Mouse (Mus musculus) hematopoietic stem cell, adult 5-6 weeks (primary cell): ENCODE data around the gene Cacna1c. TPM values are rescaled to one million over a fixed set of nuclear protein-coding genes. Genes with fewer than 3 reads are reported as not detected.

Source experiments
- ATAC-seq, 2 experiments: fragments of 125-278 bp in 1 of 2; replicated peaks in 1 of 2; 2 replicates each; pipeline ENCODE4 v1.8.0; 2016 to 2017; ENCODE audit warnings: inconsistent platforms in 2 of 2, mild to moderate bottlenecking in 2 of 2, moderate number of reproducible peaks in 2 of 2, low read depth in 1 of 2, moderate TSS enrichment in 1 of 2; ENCODE audit not compliant: low FRiP score in 2 of 2, poor library complexity in 2 of 2, severe bottlenecking in 2 of 2, insufficient read depth in 1 of 2, low TSS enrichment in 1 of 2
- total RNA-seq: library from RNA; stranded (forward); fragments of 172-1452, 232-1000 nt; gene quantifications from 2 replicates; pipeline ENCODE4 v1.2.3, GENCODE M21; 2017

Gene Cacna1c
- not detected in 2 replicates for total RNA-seq

- ATAC-seq, result no peak
These were observed at the start of gene Cacna1c for GRCm38 (mm10) chr6:119196382-119197305. Gene Cacna1c (minus strand): TSS chr6:119196418.

GRCm38 (mm10) chr6:119240871-119241705 is 44.9 kb upstream of the Cacna1c start:
- no peak for ATAC-seq

DNA sequence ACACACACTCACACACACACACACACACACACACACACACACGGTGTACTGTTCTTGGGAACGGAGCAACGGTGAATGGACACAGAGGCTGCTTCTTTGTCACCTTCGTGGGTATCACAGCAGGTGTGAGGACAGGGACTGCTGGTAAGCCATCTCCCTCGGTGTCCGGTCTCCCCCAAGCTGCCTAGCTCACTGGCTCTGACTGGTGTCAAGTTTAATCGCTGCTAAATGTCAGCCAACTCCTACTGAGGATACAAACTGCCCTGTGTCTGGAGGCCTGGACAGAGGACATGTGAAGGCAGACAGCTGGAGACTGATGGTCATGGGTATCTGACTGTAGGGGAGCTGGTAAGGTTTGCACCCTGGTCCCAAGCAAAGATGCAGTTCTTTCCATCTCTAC is 44.0 kb upstream of the Cacna1c start:
- ATAC-seq, result no peak

DNA sequence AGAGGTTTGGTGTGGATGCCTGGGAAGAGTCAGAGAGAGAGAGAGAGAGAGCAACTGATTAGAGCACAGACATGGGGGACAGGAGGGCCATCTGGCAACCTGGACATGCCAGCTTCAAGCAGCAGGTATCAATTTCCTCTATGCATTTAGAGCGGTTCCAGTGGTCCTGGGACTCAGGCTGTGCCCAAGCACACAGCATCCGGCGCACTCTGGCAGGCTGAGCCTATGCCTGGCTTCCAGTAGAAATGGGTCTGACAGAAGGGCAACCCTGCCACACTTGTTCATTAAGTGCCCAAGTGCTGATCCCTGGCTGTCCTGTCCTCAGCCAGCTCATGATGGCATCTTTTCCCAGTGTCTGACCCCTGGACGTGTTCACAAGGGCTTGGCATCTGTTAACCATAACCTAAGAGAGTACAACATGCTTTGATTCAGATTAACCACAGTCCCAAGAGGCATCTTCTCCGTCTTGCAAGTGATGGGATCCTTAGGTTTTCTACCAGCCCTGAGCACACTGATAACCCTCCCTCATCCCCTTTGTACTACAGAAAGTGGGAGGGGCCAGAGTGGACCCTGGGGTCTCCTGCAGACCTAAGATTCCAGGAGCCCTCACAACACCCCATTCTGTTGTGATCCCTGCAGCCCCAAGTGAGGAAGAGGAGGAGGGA is 43.3 kb upstream of the Cacna1c start:
- no peak for ATAC-seq

- ATAC-seq, result no peak
These were observed 41.3 kb upstream of the Cacna1c start for GRCm38 (mm10) chr6:119237427-119237989.

- no peak for ATAC-seq
These were observed 40.0 kb upstream of the Cacna1c start, which contains the start of gene Cacna2d4 for GRCm38 (mm10) chr6:119236241-119236640. Gene Cacna2d4 (plus strand): TSS chr6:119236526.

GRCm38 (mm10) chr6:119235441-119235840 is 39.2 kb upstream of the Cacna1c start:
- no peak for ATAC-seq

DNA sequence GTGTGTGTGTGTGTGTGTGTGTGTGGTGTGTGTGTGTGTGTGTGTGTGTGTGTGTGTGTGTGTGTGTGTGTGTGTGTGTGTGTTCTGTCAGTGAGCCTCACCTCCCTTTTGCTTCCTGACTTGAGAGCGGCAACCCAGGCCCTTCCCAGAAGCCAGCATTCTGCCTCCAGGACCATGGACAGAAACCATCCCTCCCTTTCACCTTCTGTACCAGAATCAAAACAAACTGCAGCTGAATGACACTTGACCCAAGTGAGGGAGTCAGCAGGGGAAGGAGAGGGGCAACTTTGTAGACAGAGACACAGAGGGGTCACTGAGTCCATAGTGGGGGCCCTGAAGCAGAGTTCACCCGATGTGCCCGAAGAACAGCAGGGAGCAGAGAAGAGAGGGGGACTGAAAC is 36.8 kb upstream of the Cacna1c start:
- no peak for ATAC-seq

DNA sequence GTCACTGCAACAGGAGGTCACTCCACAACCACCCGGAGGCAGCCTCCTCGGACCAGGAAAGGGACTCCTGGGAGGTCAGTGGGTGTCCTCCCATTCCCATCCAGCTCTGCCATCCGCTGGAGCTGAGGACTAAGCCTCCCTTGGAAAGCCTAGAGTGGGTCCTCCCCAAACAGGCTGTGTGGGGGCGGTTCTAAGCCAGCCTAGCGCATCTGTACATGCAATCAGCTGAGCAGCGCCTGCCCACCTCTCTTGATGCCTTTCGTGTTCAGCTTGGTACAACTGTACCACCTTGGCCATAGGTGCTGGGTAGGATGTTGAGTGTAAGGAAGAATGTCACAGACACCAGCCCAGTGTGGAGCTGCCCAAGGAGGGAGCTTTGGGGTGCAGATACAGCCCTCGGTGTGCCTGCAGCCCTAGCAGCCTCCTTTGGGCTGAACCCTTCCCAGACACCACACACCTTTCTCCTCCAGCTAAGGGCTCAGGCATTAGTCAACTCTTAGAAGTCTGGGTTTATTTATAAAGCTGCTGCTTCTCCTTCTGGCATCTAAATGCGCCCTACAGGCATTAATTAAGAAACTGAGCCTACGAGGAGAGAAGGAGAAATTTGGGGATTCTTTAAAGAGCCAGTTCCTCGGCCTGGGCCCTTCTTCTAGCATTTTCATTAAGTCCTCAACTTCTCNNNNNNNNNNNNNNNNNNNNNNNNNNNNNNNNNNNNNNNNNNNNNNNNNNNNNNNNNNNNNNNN is 32.8 kb upstream of the Cacna1c start:
- no peak for ATAC-seq

- ATAC-seq, result no peak
These were observed 30.8 kb upstream of the Cacna1c start for GRCm38 (mm10) chr6:119227001-119227400.

- ATAC-seq, result no peak
These were observed 29.5 kb upstream of the Cacna1c start for GRCm38 (mm10) chr6:119225731-119226130.

GRCm38 (mm10) chr6:119225226-119225625 is 29.0 kb upstream of the Cacna1c start:
- no peak for ATAC-seq

GRCm38 (mm10) chr6:119224451-119225195 is 28.4 kb upstream of the Cacna1c start:
- ATAC-seq, result no peak

DNA sequence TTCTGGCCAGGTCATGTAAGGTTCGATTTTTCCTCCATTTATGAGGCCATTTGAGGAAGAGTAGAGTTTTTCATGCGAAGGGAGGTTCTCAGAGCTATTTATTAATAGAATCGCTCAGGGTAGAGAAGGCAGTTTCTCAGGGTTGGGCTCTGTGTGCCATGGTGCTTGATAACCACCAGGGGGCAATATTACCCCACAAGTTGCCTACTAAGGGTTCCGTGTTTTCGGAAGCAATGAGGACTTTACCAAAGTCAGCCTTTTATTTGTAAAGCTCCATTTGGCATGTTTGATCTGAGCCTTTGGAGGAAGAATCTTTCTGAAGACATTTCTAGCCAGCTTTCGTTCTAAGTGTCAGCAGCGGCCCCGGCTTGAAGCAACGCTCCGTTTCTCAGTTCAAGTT is 24.1 kb upstream of the Cacna1c start:
- ATAC-seq, result peak; percentile 77 to 78; a peak in 3 of 4 replicates

DNA sequence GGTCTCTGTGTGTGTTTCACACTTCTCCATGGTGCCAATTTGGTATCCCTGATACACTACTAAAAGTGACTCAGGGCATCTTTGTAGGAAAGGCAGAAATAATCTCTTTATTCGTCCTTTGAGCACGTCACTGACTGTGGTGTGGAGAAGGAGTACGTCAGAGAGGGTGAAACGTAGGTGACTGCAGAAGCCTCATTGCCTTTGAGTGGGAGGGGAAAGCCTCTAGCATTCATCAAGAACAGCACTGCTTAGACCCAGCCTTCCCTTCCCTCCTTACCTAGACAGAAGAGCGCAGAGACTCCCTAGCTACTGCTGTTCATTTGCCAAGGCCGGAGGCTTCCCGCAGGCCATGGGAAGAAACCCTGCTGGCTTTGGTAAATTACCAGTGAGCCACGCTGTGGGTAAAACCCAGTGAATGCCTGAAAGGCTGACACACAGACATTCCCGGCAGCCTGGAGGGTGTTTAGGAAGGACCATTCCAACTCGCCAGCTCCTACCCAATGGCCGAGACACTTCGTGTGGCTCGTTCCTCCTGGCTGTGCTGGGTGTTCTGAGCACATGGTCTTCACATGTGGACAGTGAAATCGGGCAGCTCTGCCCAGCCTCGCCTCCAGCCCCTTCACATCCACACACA is 23.1 kb upstream of the Cacna1c start:
- no peak for ATAC-seq

- no peak for ATAC-seq
These were observed 22.4 kb upstream of the Cacna1c start for GRCm38 (mm10) chr6:119218591-119218990.
